Comparison of ENCODE assay signal across 15 mouse cellular contexts in the genomic region with DNA sequence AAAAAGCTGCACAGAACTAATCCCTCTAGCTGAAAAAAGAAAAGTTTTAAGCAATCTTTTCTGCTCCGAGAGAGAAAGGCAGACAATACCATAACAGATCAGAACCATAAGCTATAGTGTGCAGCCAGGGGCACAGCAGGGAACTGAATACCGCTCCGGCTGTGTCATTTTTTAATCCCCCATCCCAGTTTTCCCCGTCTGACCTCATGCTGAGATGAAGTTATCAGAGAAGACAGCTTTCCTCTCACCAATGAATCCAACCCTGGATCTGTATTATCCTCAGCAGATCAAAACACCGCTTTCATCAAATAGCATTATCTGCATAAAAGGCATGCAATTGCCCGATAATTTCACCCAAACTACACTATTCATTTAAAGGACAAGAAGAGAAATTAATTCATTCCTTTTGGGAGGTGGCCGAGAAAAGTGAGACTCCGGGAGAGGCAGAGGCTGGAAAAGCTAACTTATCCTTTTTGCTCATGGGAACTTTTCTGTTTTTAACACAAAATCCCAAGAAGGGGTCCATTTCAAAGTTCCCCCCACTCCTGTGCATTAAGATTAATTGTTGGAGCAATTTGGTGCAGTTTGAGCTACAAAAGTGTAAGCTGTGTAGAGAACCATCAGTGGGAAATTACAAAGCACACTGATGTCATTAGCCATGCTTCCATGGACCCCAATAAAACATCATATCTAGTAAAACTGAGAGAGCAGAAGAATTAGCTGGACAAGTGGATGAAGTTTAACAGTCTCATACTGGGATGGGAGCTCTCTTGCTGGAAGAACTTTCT. TPM values are rescaled to one million over a fixed set of nuclear protein-coding genes. Genes with fewer than 3 reads are reported as not detected.
DNase-seq lines count a peak whose midpoint lies in the region; ATAC-seq and TF ChIP-seq lines count a peak whose summit lies in the region.
"Had no signal": no experiment of that assay in that cellular context is flagged by ENCODE, and none has a peak within 500 bp of the region (broad histone marks: within the 10 kb centered on the region; RNA-seq: fewer than 3 reads in every experiment).

No protein-coding gene starts in this region.

- peak overlapping the region; percentile 17; the same call in 1 of the 2 replicates for H3K4me2 ChIP-seq in hindbrain, embryonic 15.5 days
- no peak overlapping the region; the same call in 1 of the 2 replicates for H3K4me2 ChIP-seq in midbrain, embryonic 16.5 days (ENCODE audit: low read length)
- H3K4me2 ChIP-seq: heart, embryonic 15.5 days; lung, embryonic 15.5 days had no signal

- 0 out of 2 replicates have a peak, but pooled peaks have one; percentile 15 for ATAC-seq in hindbrain, embryonic 15.5 days (ENCODE audit: low FRiP score, low read depth)
- peak; percentile 72; the same call in 1 of the 2 replicates for ATAC-seq in midbrain, embryonic 16.5 days
- ATAC-seq: inflammation-experienced regulatory T-cells, adult 6 months had no signal

- H3K9me3 ChIP-seq in hindbrain, embryonic 15.5 days: no peaks in the 10 kb centered on the region
- no peaks in the 10 kb centered on the region for H3K9me3 ChIP-seq in midbrain, embryonic 16.5 days (replicated peaks; ENCODE audit: control insufficient read depth, low read length, poor library complexity, severe bottlenecking)
- H3K9me3 ChIP-seq: heart, embryonic 15.5 days; lung, embryonic 15.5 days; megakaryocyte, embryonic 14.5 days had no signal

- DNase-seq in brain, embryonic 14.5 days (ENCODE audit: low read depth): peak; percentile 83
- DNase-seq in embryo, embryonic 11 days: peak; percentile 42
- no peak for DNase-seq in lung, adult 2 months
- no peak for DNase-seq in layer of hippocampus, adult 11-12 months (ENCODE audit: low spot score)
- no peak for DNase-seq in frontal cortex, postnatal 14 days (ENCODE audit: low spot score in 2 of 2)
- DNase-seq: cerebellum, adult 11 months; layer of hippocampus, adult 9-11 months; right cerebral cortex, adult 18-20 months had no signal

- no peak for TF ChIP-seq POLR2A in brain, embryonic 14.5 days (IDR thresholded peaks at IDR 0.05; ENCODE audit: borderline replicate concordance, extremely low read depth, insufficient read depth, insufficient read length, poor library complexity, severe bottlenecking)
- TF ChIP-seq POLR2A in lung, adult 2 months (IDR thresholded peaks at IDR 0.05; ENCODE audit: borderline replicate concordance, extremely low read depth, low read depth, low read length): no peak

- peaks cover 9% of the 10 kb centered on the region for H3K27me3 ChIP-seq in hindbrain, embryonic 15.5 days
- peaks cover 4% of the 10 kb centered on the region for H3K27me3 ChIP-seq in midbrain, embryonic 16.5 days (ENCODE audit: control insufficient read depth, insufficient read depth, low read depth, low read length)
- H3K27me3 ChIP-seq: CH12.LX had no signal

- no peaks in the 10 kb centered on the region for H3K36me3 ChIP-seq in hindbrain, embryonic 15.5 days
- H3K36me3 ChIP-seq in midbrain, embryonic 16.5 days (ENCODE audit: control insufficient read depth, insufficient read depth, low read length): no peaks in the 10 kb centered on the region
- H3K36me3 ChIP-seq: heart, embryonic 15.5 days; lung, embryonic 15.5 days had no signal

- H3K4me1 ChIP-seq in hindbrain, embryonic 15.5 days (replicated peaks): peaks cover 11% of the 10 kb centered on the region; the same call in 1 of the 2 replicates
- peaks cover 8% of the 10 kb centered on the region; the same call in 1 of the 2 replicates for H3K4me1 ChIP-seq in midbrain, embryonic 16.5 days (ENCODE audit: control insufficient read depth, insufficient read depth, low read length)
- no peaks in the 10 kb centered on the region for H3K4me1 ChIP-seq in lung, adult 2 months (ENCODE audit: control insufficient read depth, insufficient read depth, low read length)
- H3K4me1 ChIP-seq: heart, embryonic 15.5 days; lung, embryonic 15.5 days; megakaryocyte, embryonic 14.5 days had no signal

- H3K4me3 ChIP-seq in hindbrain, embryonic 15.5 days: no peak overlapping the region
- no peak overlapping the region for H3K4me3 ChIP-seq in midbrain, embryonic 16.5 days (ENCODE audit: low read depth, low read length)
- H3K4me3 ChIP-seq in lung, adult 2 months (replicated peaks; ENCODE audit: extremely low read depth, low read depth, low read length): no peak overlapping the region
- H3K4me3 ChIP-seq: heart, embryonic 15.5 days; lung, embryonic 15.5 days; megakaryocyte, embryonic 14.5 days had no signal

- no peak overlapping the region for H3K9ac ChIP-seq in hindbrain, embryonic 15.5 days
- H3K9ac ChIP-seq in midbrain, embryonic 16.5 days (ENCODE audit: low read depth, low read length): no peak overlapping the region
- H3K9ac ChIP-seq: heart, embryonic 15.5 days; lung, embryonic 15.5 days had no signal

- TF ChIP-seq CTCF in brain, embryonic 14.5 days (IDR thresholded peaks at IDR 0.05; ENCODE audit: borderline replicate concordance, extremely low read depth, insufficient read depth, insufficient read length): no peak
- no peak for TF ChIP-seq CTCF in lung, adult 2 months (IDR thresholded peaks at IDR 0.05; ENCODE audit: insufficient read depth, low read length)

- WGBS in hindbrain, embryonic 15.5 days: 22% methylated on average over 8 of the region's 8 CpGs
- WGBS in midbrain, embryonic 16.5 days: 7% methylated on average over 8 of the region's 8 CpGs
- WGBS in lung, adult 2 months: 72% methylated on average over 8 of the region's 8 CpGs

- no peak overlapping the region for H3K27ac ChIP-seq in hindbrain, embryonic 15.5 days (replicated peaks)
- H3K27ac ChIP-seq in midbrain, embryonic 16.5 days (ENCODE audit: low read length): no peak overlapping the region
- H3K27ac ChIP-seq: heart, embryonic 15.5 days; lung, embryonic 15.5 days had no signal

RNA-seq across cellular contexts. Expression of a gene that starts 6.7 kb away (rescaled TPM):
- 21.7 and 50.8 TPM in 2 replicates for polyA plus RNA-seq in brain, embryonic 14.5 days (2012; rRNA removed)
- polyA plus RNA-seq in hindbrain, embryonic 15.5 days (2015; fragmentation: Nextera tagmentation; extraction: Ambion mirVana): 29.6 and 32.7 TPM in 2 replicates
- 33.4 and 37.4 TPM in 2 replicates for polyA plus RNA-seq in midbrain, embryonic 16.5 days (2015; fragmentation: Nextera tagmentation; extraction: Ambion mirVana)
- polyA plus RNA-seq in lung, adult 2 months (2012; rRNA removed): 0.55 and 1.1 TPM in 2 replicates
- polyA plus RNA-seq: inflammation-experienced regulatory T-cells, adult 6 months had no signal

Comparison
In these comparisons a context has a peak if more than half of its experiments do, and no peak if none do; other contexts are left out.
1. DNase-seq: peak in brain, embryonic 14.5 days (single experiment) and embryo, embryonic 11 days (single experiment); none in lung, adult 2 months (single experiment), layer of hippocampus, adult 11-12 months (single experiment) and frontal cortex, postnatal 14 days (0 of 2).
2. RNA of a gene that starts 6.7 kb away (polyA plus RNA-seq): 21.7 to 50.8 TPM in brain, embryonic 14.5 days, 33.4 to 37.4 TPM in midbrain, embryonic 16.5 days and 29.6 to 32.7 TPM in hindbrain, embryonic 15.5 days; 0.55 to 1.1 TPM in lung, adult 2 months; every median in the first group is over 10 times any median in the second.